Mouse (Mus musculus): ENCODE measurements around the gene Acin1. TPM values are rescaled to one million over a fixed set of nuclear protein-coding genes. Genes with fewer than 3 reads are reported as not detected.

Acin1 gene
- total and polyA plus RNA-seq, 3 experiments = 74.0 to 324 (median 118) TPM

DNA sequence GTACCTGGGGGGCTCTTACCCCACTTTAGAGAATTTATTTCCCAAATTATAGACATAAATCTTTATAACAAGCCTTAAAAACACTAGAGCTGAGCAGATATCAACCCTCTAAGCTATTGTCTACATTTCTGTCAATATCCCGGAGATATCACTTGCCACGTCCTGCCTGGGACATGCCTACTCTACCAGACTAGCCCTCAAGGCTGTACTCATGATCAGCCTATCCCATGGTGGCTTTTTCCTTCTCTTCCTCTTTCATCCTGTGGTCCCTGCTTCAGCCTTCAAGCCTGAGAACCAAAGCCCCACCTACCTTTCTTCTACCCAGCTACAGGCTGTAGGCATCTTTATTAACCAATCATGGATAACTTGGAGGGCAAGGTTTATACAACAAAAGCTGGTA is 56.9 kb downstream of the Acin1 start:
- H3K36me3 ChIP-seq (replicated peaks in 1 of 2; ENCODE audit: control insufficient read depth in 1 of 2, insufficient read depth in 1 of 2, low read length in 1 of 2) = peaks cover 38 to 65% of the 10 kb centered on the region in 2 experiments

DNA sequence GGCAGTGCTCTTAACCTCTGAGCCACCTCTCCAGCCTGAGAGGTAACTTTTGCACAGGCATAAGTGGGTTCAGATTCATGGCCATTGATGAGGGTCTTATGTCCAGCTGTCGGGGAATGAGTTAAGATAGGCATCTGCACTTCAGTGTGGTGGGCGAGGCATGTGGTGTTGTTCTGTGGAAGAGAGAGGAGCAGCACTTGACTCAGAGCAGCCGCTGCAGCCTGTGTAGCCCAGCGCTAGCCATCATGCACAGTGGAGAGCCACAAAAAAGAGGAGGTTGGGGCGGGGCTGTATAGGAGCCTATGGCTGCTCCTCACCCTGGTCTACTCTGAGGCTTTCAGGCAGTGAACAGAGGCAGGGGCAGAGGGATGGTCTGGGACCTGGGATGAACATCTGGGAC is 58.6 kb downstream of the Acin1 start:
- Histone ChIP-seq H3K36me3 (replicated peaks in 1 of 2; ENCODE audit: control insufficient read depth in 1 of 2, insufficient read depth in 1 of 2, low read length in 1 of 2) (peaks cover 24 to 48% of the 10 kb centered on the region in 2 experiments), H3K27me3 (replicated peaks) (no peaks in the 10 kb centered on the region), H3K4me2 (ENCODE audit: insufficient read depth, low read depth, poor library complexity, severe bottlenecking) (no peak overlapping the region), H3K27ac (ENCODE audit: insufficient read depth, low read depth) (no peak overlapping the region), H3K9ac (ENCODE audit: insufficient read depth, low read depth) (no peak overlapping the region), H3K9me3 (replicated peaks; ENCODE audit: low read length) (no peaks in the 10 kb centered on the region), H3K4me1 (ENCODE audit: control insufficient read depth in 1 of 2, insufficient read depth in 2 of 2) (no peaks in the 10 kb centered on the region), H3K79me2 (replicated peaks; ENCODE audit: control insufficient read depth, extremely low read depth, insufficient read depth, poor library complexity, severe bottlenecking) (no peaks in the 10 kb centered on the region), H3K4me3 (replicated peaks in 1 of 3; ENCODE audit: low read depth in 2 of 3, low read length in 2 of 3, poor library complexity in 1 of 3) (no peak overlapping the region)
- no peak for TF ChIP-seq SIN3A (IDR thresholded peaks at IDR 0.05; ENCODE audit: low read length)
- TF ChIP-seq HCFC1 (IDR thresholded peaks at IDR 0.05; ENCODE audit: low read depth, low read length) = no peak
- TF ChIP-seq PAX5 (IDR thresholded peaks at IDR 0.05; ENCODE audit: low read length) = no peak
- no peak for TF ChIP-seq CHD1 (IDR thresholded peaks at IDR 0.05; ENCODE audit: low read depth, low read length)
- dilution Hi-C loops (cut with MboI; ENCODE audit: extremely low pct_ligation_motif_present, extremely low pct_unique_long_range_greater_than_20kb, low sequenced_read_pairs) (no loop called here), in situ Hi-C loops (cut with MboI; ENCODE audit: low pct_ligation_motif_present, low pct_unique_long_range_greater_than_20kb, low sequenced_read_pairs) (loop anchor here (25.0 kb wide), 1 partner anchor 566 kb away; no protein-coding TSS in a partner anchor)
- DNase-seq (ENCODE audit: extremely low read depth) = no peak

More for the DNA sequence above, 56.9 kb downstream of the Acin1 start:
- H3K9ac ChIP-seq (ENCODE audit: insufficient read depth, low read depth) = no peak overlapping the region
- no peaks in the 10 kb centered on the region for H3K4me1 ChIP-seq (ENCODE audit: control insufficient read depth in 1 of 2, insufficient read depth in 2 of 2)
- in situ Hi-C loops (cut with MboI; ENCODE audit: low pct_ligation_motif_present, low pct_unique_long_range_greater_than_20kb, low sequenced_read_pairs) (loop anchor here (10.0 to 25.0 kb wide), 2 partner anchors 55 to 567 kb away; partner anchors contain the start of gene Ajuba), dilution Hi-C loops (cut with MboI; ENCODE audit: extremely low pct_ligation_motif_present, extremely low pct_unique_long_range_greater_than_20kb, low sequenced_read_pairs) (no loop called here)
- no peak overlapping the region for H3K4me3 ChIP-seq (replicated peaks in 1 of 3; ENCODE audit: low read depth in 2 of 3, low read length in 2 of 3, poor library complexity in 1 of 3)
- no peaks in the 10 kb centered on the region for H3K9me3 ChIP-seq (replicated peaks; ENCODE audit: low read length)
- DNase-seq (ENCODE audit: extremely low read depth) = no peak
- TF ChIP-seq POLR2A (IDR thresholded peaks at IDR 0.05; ENCODE audit: low read depth, low read length) (no peak), MAX (IDR thresholded peaks at IDR 0.05; ENCODE audit: low read length) (no peak), HCFC1 (IDR thresholded peaks at IDR 0.05; ENCODE audit: low read depth, low read length) (no peak), ZMIZ1 (IDR thresholded peaks at IDR 0.05; ENCODE audit: low read depth, low read length) (no peak), GABPA (IDR thresholded peaks at IDR 0.05; ENCODE audit: insufficient replicate concordance, low read depth, low read length) (no peak), MAZ (IDR thresholded peaks at IDR 0.05; ENCODE audit: low read depth, low read length) (no peak), USF1 (IDR thresholded peaks at IDR 0.05; ENCODE audit: low read depth, low read length) (no peak), KAT2A (IDR thresholded peaks at IDR 0.05; ENCODE audit: insufficient replicate concordance, low read length) (no peak), RCOR1 (conservative IDR thresholded peaks at IDR 0.05; ENCODE audit: low read depth, low read length) (no peak), E2F4 (IDR thresholded peaks at IDR 0.05; ENCODE audit: insufficient replicate concordance, low read depth, low read length) (no peak), MEF2A (IDR thresholded peaks at IDR 0.05; ENCODE audit: borderline replicate concordance, low read depth, low read length) (no peak), IRF4 (IDR thresholded peaks at IDR 0.05; ENCODE audit: low read depth, low read length) (no peak), ETS1 (conservative IDR thresholded peaks at IDR 0.05; ENCODE audit: low read depth, low read length) (no peak), CHD1 (IDR thresholded peaks at IDR 0.05; ENCODE audit: low read depth, low read length) (no peak), PAX5 (IDR thresholded peaks at IDR 0.05; ENCODE audit: low read length) (no peak), ELF1 (IDR thresholded peaks at IDR 0.05; ENCODE audit: low read depth, low read length) (no peak), ZC3H11A (IDR thresholded peaks at IDR 0.05; ENCODE audit: low read depth, low read length) (no peak)
- no peaks in the 10 kb centered on the region for H3K27me3 ChIP-seq (replicated peaks)
- no peak overlapping the region for H3K4me2 ChIP-seq (ENCODE audit: insufficient read depth, low read depth, poor library complexity, severe bottlenecking)
- H3K27ac ChIP-seq (ENCODE audit: insufficient read depth, low read depth) = no peak overlapping the region
- no peaks in the 10 kb centered on the region for H3K79me2 ChIP-seq (replicated peaks; ENCODE audit: control insufficient read depth, extremely low read depth, insufficient read depth, poor library complexity, severe bottlenecking)

Data from CH12.LX (cell line).